Mouse (Mus musculus) hindbrain, embryonic 13.5 days (tissue): ENCODE data around the gene Sufu. TPM values are rescaled to one million over a fixed set of nuclear protein-coding genes. Genes with fewer than 3 reads are reported as not detected.

Experiments used
- ATAC-seq: fragments of 200-750 bp; cut with Nextera tagmentation; 2 replicates; pipeline ENCODE4 v1.8.0; 2017; ENCODE audit warnings: moderate TSS enrichment; ENCODE audit not compliant: low FRiP score
- H3K27ac ChIP-seq: fragments of 300-500 bp; sonication (generic); 2 replicates; pipeline ENCODE4 v1.5.1; 2015; ENCODE audit warnings: inconsistent platforms, mild to moderate bottlenecking, moderate library complexity
- H3K27me3 ChIP-seq: fragments of 300-500 bp; sonication (generic); 2 replicates; pipeline ENCODE4 v1.6.1; 2015; ENCODE audit warnings: mild to moderate bottlenecking, inconsistent platforms
- H3K36me3 ChIP-seq: fragments of 300-500 bp; sonication (generic); 2 replicates; pipeline ENCODE4 v1.6.1; 2015; ENCODE audit warnings: mild to moderate bottlenecking, inconsistent platforms
- H3K4me1 ChIP-seq: fragments of 300-500 bp; sonication (generic); replicated peaks from 2 replicates; pipeline ENCODE4 v1.6.1; 2015; ENCODE audit warnings: inconsistent platforms
- H3K4me2 ChIP-seq: fragments of 300-500 bp; sonication (generic); 2 replicates; pipeline ENCODE4 v1.6.1; 2015; ENCODE audit warnings: inconsistent platforms, mild to moderate bottlenecking, moderate library complexity
- H3K4me3 ChIP-seq: fragments of 300-500 bp; sonication (generic); 2 replicates; pipeline ENCODE4 v1.5.1; 2015; ENCODE audit warnings: mild to moderate bottlenecking, inconsistent platforms
- H3K9ac ChIP-seq: fragments of 300-500 bp; sonication (generic); 2 replicates; pipeline ENCODE4 v1.6.1; 2015; ENCODE audit warnings: mild to moderate bottlenecking, inconsistent platforms
- H3K9me3 ChIP-seq: fragments of 300-500 bp; sonication (generic); 2 replicates; pipeline ENCODE4 v1.6.1; 2016; ENCODE audit warnings: inconsistent platforms
- WGBS: fragments of 180-500 bp; shearing (Covaris S2); methylation state at CpG from one replicate; pipeline ENCODE4 v1.1.7; 2015; 5-methylcytosine and 5-hydroxymethylcytosine counted together
- polyA plus RNA-seq: library from polyadenylated mRNA; unstranded; fragments of >200 nt; fragmentation: Nextera tagmentation; extraction: Ambion mirVana; gene quantifications from 2 replicates; pipeline ENCODE4 v1.2.1, GENCODE M21; 2015

Gene Sufu
- polyA plus RNA-seq, 1 experiment from 2014 or later, result 26.3 TPM

GRCm38 (mm10) chr19:46363294-46364009, 33.2 kb upstream of the Sufu start:
- ATAC-seq, result no peak
- H3K27me3 ChIP-seq, result peaks cover 7% of the 10 kb centered on the region
- no peak overlapping the region for H3K9ac ChIP-seq
- H3K27ac ChIP-seq, result no peak overlapping the region
- H3K4me3 ChIP-seq, result no peak overlapping the region
- no peaks in the 10 kb centered on the region for H3K9me3 ChIP-seq
- 86% methylated on average over 11 of the region's 11 CpGs for WGBS
- H3K36me3 ChIP-seq, result no peaks in the 10 kb centered on the region
- H3K4me1 ChIP-seq, result no peaks in the 10 kb centered on the region
- H3K4me2 ChIP-seq, result no peak overlapping the region

GRCm38 (mm10) chr19:46367798-46368590, 28.7 kb upstream of the Sufu start:
- no peaks in the 10 kb centered on the region for H3K4me1 ChIP-seq
- H3K27me3 ChIP-seq, result no peaks in the 10 kb centered on the region
- no peak for ATAC-seq
- no peak overlapping the region for H3K4me2 ChIP-seq
- 87% methylated on average over 23 of the region's 23 CpGs for WGBS
- H3K9me3 ChIP-seq, result no peaks in the 10 kb centered on the region
- H3K4me3 ChIP-seq, result no peak overlapping the region
- no peak overlapping the region; the same call in 1 of the 2 replicates for H3K9ac ChIP-seq
- no peak overlapping the region for H3K27ac ChIP-seq
- 0 out of 2 replicates have a peak, but pooled peaks cover 3% of the 10 kb centered on the region for H3K36me3 ChIP-seq

GRCm38 (mm10) chr19:46369204-46369603, 27.5 kb upstream of the Sufu start:
- Histone ChIP-seq H3K4me3 (no peak overlapping the region), H3K9ac (no peak overlapping the region), H3K4me2 (no peak overlapping the region), H3K27me3 (no peaks in the 10 kb centered on the region), H3K36me3 (0 out of 2 replicates have a peak, but pooled peaks cover 4% of the 10 kb centered on the region), H3K4me1 (no peaks in the 10 kb centered on the region), H3K27ac (no peak overlapping the region), H3K9me3 (no peaks in the 10 kb centered on the region)
- ATAC-seq, result no peak
- WGBS, result 35% methylated on average over 4 of the region's 4 CpGs

- Histone ChIP-seq H3K9me3 (no peaks in the 10 kb centered on the region), H3K4me1 (peaks cover 3% of the 10 kb centered on the region; the same call in 1 of the 2 replicates), H3K4me2 (no peak overlapping the region), H3K4me3 (no peak overlapping the region), H3K9ac (0 out of 2 replicates have a peak overlapping the region, but pooled peaks have one; percentile 13), H3K27me3 (no peaks in the 10 kb centered on the region), H3K27ac (peak overlapping the region; percentile 48; the same call in 1 of the 2 replicates), H3K36me3 (peaks cover 41% of the 10 kb centered on the region)
- ATAC-seq, result peak; percentile 29; the same call in 1 of the 2 replicates
- WGBS, result 48% methylated on average over 21 of the region's 21 CpGs
Observed at GRCm38 (mm10) chr19:46374477-46375088, 22.1 kb upstream of the Sufu start.

GRCm38 (mm10) chr19:46375489-46375888, 21.2 kb upstream of the Sufu start:
- 59% methylated on average over 5 of the region's 5 CpGs for WGBS
- no peak for ATAC-seq

GRCm38 (mm10) chr19:46375891-46376290, 20.8 kb upstream of the Sufu start:
- peaks cover 3% of the 10 kb centered on the region; the same call in 1 of the 2 replicates for H3K4me1 ChIP-seq
- peaks cover 54% of the 10 kb centered on the region for H3K36me3 ChIP-seq
- ATAC-seq, result no peak
- H3K27ac ChIP-seq, result no peak overlapping the region
- no peak overlapping the region for H3K4me2 ChIP-seq
- H3K27me3 ChIP-seq, result no peaks in the 10 kb centered on the region
- no peaks in the 10 kb centered on the region for H3K9me3 ChIP-seq
- 66% methylated on average over 4 of the region's 4 CpGs for WGBS
- no peak overlapping the region for H3K9ac ChIP-seq
- H3K4me3 ChIP-seq, result no peak overlapping the region

More at GRCm38 (mm10) chr19:46375489-46375888, 21.2 kb upstream of the Sufu start:
- H3K27ac ChIP-seq, result no peak overlapping the region
- H3K4me1 ChIP-seq, result peaks cover 3% of the 10 kb centered on the region; the same call in 1 of the 2 replicates
- 0 out of 2 replicates have a peak overlapping the region, but pooled peaks have one; percentile 35 for H3K9ac ChIP-seq
- H3K9me3 ChIP-seq, result no peaks in the 10 kb centered on the region
- no peaks in the 10 kb centered on the region for H3K27me3 ChIP-seq
- no peak overlapping the region for H3K4me2 ChIP-seq
- H3K4me3 ChIP-seq, result no peak overlapping the region
- peaks cover 50% of the 10 kb centered on the region for H3K36me3 ChIP-seq

- WGBS, result 90% methylated on average over 9 of the region's 9 CpGs
- no peaks in the 10 kb centered on the region for H3K9me3 ChIP-seq
- no peak for ATAC-seq
Observed at GRCm38 (mm10) chr19:46382275-46382674, 14.4 kb upstream of the Sufu start.

GRCm38 (mm10) chr19:46389872-46390271, 6.8 kb upstream of the Sufu start:
- Histone ChIP-seq H3K4me3 (no peak overlapping the region), H3K4me2 (no peak overlapping the region), H3K4me1 (peaks cover 38% of the 10 kb centered on the region), H3K27ac (no peak overlapping the region), H3K36me3 (peaks cover 36% of the 10 kb centered on the region), H3K9ac (no peak overlapping the region), H3K9me3 (no peaks in the 10 kb centered on the region), H3K27me3 (no peaks in the 10 kb centered on the region)
- no peak for ATAC-seq
- 86% methylated on average over 5 of the region's 5 CpGs for WGBS

More at GRCm38 (mm10) chr19:46382275-46382674, 14.4 kb upstream of the Sufu start:
- no peak overlapping the region for H3K27ac ChIP-seq
- H3K27me3 ChIP-seq, result no peaks in the 10 kb centered on the region
- no peaks in the 10 kb centered on the region for H3K4me1 ChIP-seq
- H3K36me3 ChIP-seq, result peaks cover 94% of the 10 kb centered on the region
- H3K4me2 ChIP-seq, result no peak overlapping the region
- no peak overlapping the region for H3K9ac ChIP-seq
- no peak overlapping the region for H3K4me3 ChIP-seq

- Histone ChIP-seq H3K27ac (no peak overlapping the region), H3K9ac (no peak overlapping the region), H3K9me3 (no peaks in the 10 kb centered on the region), H3K4me1 (peaks cover 43% of the 10 kb centered on the region), H3K4me3 (no peak overlapping the region), H3K4me2 (no peak overlapping the region), H3K36me3 (peaks cover 19% of the 10 kb centered on the region), H3K27me3 (no peaks in the 10 kb centered on the region)
- WGBS, result 45% methylated on average over 4 of the region's 4 CpGs
- no peak for ATAC-seq
Observed at GRCm38 (mm10) chr19:46392018-46392417, 4.7 kb upstream of the Sufu start.

- Histone ChIP-seq H3K4me1 (peaks cover 58% of the 10 kb centered on the region), H3K4me2 (peak overlapping the region; percentile 96), H3K36me3 (peaks cover 6% of the 10 kb centered on the region), H3K9ac (peak overlapping the region; percentile 80), H3K27me3 (no peaks in the 10 kb centered on the region), H3K27ac (0 out of 2 replicates have a peak overlapping the region, but pooled peaks have one; percentile 23), H3K9me3 (no peaks in the 10 kb centered on the region), H3K4me3 (peak overlapping the region; percentile 80)
- ATAC-seq, result peak; percentile 0; the same call in 1 of the 2 replicates
- 7% methylated on average over 10 of the region's 10 CpGs for WGBS
Observed at GRCm38 (mm10) chr19:46394712-46395108, 2.0 kb upstream of the Sufu start.

GRCm38 (mm10) chr19:46395109-46396009, 1.3 kb upstream of the Sufu start, which contains the start of gene Actr1a:
TSS of gene Actr1a (minus strand) at chr19:46395748.
- H3K4me3 ChIP-seq, result peak within 1 kb of the TSS; percentile 83
- peaks cover 6% of the 10 kb centered on the region for H3K36me3 ChIP-seq
- peak within 1 kb of the TSS; percentile 92 for H3K27ac ChIP-seq
- peak; percentile 93 for ATAC-seq
- peak within 1 kb of the TSS; percentile 96 for H3K4me2 ChIP-seq
- under 1% methylated on average over 51 of the region's 51 CpGs for WGBS
- peak within 1 kb of the TSS; percentile 90 for H3K9ac ChIP-seq
- H3K4me1 ChIP-seq, result peaks cover 60% of the 10 kb centered on the region
- no peaks in the 10 kb centered on the region for H3K9me3 ChIP-seq
- H3K27me3 ChIP-seq, result no peaks in the 10 kb centered on the region
